Mouse (Mus musculus) gastrocnemius, postnatal 25 days (tissue): ENCODE measurements around the gene Adamts7. TPM values are rescaled to one million over a fixed set of nuclear protein-coding genes. Genes with fewer than 3 reads are reported as not detected.

Experiments used
- DNase-seq: peaks from one replicate; pipeline ENCODE4 v3.0.0; 2022
- long read RNA-seq, 2 experiments: library from polyadenylated mRNA; stranded (forward); transcript quantifications; one replicate each; pipeline ENCODE4 v2.0.0; 2021
- total RNA-seq, 2 experiments: library from RNA; stranded (reverse); gene quantifications; 1 replicate in 1 of 2; 2 replicates in 1 of 2; pipeline ENCODE4 v1.2.3; 2021

The Adamts7 gene
- total RNA-seq, result 1 to 10 TPM in 1 of 2 experiments, under 1 TPM in 1; 0.67 to 1.5 TPM
- long read RNA-seq, experiment 1, result 0 reads
- long read RNA-seq, experiment 2, partial matches to known transcripts, result 1 of 1 reads
- long read RNA-seq, experiment 2, other reads (novel, unspliced or antisense), result 0 of 1 reads

DNA sequence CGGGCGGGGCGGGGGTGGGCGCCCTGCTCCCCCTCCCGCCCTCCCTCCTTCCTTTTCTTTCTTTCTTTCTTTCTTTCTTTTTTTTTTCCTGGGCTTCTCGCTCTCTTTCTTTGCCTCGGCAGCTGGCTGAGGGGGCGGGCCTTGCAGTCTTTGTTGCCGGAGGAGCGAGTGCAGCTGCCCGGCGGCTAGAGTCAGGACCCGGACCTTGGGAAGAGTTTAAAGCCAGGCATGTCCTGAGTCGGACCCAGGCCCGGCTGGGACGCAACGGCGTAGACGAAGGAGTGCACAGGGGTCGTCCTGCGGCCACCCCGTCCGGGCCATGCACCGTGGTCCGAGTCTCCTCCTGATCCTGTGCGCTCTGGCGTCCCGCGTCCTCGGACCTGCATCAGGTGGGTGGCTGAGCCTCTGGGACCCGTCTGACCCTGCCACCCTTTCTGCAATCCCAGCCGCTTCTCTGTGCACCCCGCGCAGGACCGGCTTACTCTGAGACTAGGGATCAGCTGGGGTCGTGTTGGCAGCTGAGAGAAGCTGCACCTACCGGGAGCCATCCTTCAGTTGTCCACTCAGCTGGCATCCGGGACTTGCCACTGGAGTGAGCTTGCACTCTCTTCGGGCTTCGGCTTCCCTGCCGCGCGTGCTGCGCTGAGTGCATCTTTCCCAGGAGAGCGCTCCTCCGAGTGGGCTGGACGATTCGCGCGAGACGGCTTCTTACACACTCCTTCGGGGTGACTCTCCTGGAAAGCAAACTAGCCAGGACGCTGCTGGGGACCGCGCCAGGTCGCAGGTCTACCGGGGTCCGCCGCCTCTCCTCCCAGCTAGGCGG, at the start of gene Adamts7:
Gene Adamts7 (plus strand): TSS at position 144 of the 823 bp plus-strand sequence.
- DNase-seq, result no peak

DNA sequence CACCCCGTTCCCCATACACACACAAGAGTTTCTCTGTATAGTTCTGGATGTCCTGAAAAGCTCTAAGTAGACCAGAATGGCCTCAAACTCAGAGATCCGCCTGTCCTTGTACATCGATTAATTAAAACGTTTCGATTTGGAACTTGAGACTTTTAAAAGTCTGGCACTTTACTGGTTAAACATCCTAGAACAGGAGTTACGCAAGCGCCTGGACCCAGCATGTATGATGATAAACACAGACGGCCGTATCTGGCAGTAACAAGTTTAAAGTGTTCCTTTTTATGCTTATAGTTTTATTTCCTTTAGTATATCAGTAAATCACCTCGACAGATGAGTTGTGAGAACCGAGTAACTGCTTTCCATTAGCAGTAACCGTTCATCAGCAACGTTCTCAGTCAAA, 49.7 kb upstream of the Adamts7 start:
- DNase-seq, result no peak

- peak; percentile 91 for DNase-seq
Observed at GRCm38 (mm10) chr9:90113651-90114566, 49.0 kb upstream of the Adamts7 start.

DNA sequence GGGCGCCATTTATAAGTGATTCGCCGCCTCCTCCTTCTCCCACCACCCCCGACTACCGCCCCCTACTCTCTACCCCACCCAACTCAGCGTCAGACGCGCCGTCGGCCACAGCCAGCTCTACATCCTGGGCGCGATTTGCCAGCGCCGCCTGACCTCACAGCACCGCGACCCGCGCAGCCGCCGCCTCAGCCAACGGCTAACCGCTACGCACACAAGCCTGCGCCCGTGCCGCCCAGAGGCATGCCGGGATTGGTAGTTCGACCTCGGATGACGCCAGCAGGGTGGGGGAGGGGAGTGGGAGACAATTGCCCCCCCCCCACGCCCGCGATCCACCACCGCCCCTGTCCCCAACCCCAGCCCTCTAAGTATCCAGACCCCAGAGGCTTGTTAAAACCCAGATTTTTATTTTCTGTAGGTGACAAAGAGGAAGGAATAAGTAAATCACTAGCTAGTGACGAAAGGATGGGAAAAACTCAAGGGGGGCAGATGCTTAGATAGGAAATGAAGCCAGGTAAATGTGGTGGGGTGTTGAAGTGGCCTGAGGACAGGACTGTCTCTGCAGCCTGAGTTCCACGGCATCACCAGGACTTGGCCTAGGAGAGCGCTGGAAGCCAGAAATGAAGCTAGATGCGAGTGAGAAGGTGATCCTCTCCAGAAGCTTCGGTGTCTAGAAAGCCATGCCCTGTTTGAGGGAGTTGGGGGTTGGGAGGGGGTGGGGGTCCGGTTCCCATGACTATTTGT, 48.1 kb upstream of the Adamts7 start, which contains the start of gene Morf4l1:
Gene Morf4l1 (minus strand): TSS at position 208 of the 741 bp plus-strand sequence.
- DNase-seq, result peak; percentile 97

DNA sequence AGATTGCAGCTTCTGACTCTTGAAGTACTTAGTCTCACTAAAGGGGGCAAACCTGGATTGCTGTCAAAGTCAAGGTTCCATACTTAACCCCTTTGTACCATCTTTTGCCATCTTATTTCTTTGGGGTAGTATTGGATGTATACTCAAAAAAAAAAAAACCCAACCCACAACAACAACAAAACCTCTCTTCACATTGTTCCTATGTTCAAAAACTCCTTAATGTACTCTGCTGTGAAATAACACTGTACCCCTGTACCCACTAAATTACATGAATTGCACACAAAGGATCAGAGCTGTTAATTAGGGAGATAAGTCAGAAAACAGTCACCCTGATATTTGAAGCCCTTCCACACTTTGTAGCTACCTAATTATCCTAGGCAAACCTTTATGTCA, 47.6 kb upstream of the Adamts7 start:
- no peak for DNase-seq

DNA sequence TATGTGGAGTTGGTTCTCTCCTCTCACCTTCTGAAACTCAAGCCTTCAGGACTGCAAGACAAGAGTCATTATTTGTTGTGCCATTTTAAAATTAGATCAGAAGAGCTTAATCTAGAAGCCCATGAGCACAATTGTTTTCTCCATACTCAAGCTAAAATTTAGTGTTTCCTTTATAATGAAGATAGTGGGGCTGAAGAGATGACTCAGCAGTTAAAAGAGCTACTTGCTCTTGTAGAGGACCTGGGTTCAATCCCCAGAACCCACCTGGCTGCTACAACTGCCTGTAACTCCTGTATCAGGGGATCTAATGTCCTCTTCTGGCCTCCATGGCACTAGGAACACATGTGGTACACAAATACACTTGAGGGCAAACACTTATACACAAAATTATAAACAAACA, 45.6 kb upstream of the Adamts7 start:
- no peak for DNase-seq

- no peak for DNase-seq
Observed at GRCm38 (mm10) chr9:90122246-90122740, 40.6 kb upstream of the Adamts7 start.

DNA sequence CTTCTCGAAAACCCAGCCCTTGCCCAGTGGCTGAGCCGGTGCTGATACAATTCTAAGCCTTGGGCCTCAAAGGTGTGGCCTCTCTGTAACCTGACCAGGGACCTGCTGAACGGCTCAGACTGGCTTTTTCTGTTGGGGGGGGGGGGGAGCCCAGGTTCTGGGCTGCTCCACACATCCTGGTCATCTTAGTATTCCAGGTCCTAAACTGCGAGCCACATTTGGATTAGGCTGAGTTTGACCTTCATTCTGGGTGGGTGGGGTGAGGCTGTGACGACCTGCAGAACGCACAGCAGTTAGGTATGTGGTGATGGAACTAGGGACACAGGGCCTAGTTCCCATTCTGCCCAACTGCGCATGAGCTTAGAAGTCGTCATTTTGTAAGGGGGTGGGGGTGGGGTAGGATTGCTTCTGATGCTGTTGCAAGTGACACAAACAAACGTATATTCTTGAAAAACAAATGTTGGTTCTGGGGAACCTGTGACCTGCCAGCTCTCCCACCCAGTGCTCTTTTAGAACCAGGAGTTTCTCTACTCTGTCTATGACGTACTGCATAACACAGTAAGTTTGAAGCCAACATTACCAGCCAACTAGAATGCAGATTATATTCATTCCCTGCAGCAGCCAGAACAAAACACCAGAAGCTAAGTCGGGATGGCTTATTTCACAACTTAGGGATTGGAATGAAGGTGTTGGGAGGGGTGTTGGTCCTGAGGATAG, 38.6 kb upstream of the Adamts7 start:
- no peak for DNase-seq

DNA sequence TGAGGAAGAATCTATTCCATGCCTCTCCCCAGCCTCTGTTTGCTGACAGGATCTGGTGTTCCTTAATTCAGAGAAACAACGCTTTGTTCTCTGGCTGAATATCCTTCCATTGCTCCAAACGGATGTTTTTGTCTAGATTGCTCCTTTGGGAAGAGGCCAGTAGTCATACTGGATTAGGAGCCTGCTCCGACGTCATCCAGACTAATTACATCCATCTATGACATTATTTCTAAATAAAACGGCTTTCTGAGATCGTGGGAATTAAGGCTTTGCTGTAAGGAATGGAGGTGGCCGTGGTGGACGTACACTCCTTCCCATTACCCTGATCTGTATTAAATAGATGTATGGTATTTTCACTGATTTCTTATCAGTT, 38.0 kb upstream of the Adamts7 start:
- DNase-seq, result no peak

DNA sequence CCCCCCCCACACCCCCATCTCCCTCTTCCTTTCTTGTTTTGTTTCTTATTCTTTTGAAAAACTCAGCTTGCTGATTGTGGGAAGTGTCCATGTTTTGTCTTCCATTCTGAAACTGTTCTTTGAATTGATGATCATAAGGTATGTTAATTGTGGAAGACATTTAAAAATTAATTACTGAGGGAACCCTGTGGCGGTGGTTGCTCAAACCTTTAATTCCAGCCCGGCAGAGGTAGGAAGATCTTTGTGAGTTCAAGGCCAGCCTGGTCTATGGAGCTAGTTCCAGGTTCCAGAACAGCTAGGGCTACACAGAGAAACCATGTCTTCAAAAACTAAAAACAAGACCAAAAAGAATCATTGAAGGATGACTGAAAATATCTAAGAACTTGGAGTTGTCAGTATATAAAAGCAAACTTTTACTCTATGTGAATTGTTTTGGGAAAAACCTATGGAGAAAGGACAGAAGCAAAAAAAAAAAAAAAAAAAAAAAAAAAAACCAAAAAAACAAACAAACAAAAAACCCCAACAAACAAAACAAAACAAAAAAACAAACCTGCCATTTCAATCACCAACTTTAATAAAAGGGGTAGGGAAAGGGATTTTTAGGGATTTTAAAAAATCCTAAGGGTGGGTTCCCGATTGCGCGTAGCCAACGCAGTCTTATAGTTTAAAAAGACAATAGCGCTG, 37.3 kb upstream of the Adamts7 start:
- DNase-seq, result no peak

DNA sequence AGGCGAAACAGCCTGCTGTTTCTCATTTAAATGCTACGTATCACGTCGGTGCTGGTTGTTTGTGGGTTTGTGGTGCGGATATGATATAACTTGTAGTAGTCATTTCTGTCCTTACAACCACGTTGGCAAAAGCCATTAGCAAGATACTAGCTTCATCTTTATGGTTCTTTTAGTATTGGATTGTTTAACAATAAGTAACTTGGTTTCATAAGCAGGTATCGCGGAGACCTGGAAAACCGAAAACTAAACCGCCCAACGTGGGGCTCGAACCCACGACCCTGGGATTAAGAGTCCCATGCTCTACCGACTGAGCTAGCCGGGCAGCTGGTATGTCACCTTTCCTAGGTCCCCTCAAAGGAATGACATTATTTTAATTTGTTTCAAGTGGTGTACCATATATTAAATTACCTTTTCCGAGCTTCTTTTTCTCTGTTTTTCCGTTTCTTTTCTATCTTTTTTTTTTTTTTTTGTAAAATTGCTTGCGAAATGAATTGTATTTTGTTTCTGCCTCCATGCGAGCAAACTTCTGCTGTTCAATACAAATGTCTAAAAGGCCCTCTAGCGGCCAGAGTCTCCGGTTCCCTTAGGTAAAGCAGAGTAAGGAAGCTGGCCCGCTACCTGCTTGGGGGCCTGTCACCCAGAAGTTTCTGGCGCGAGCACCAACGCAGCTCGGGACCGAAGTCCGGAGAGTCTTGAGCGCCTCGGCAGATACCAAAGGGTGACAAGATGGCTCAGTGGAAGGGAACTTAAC, 36.4 kb upstream of the Adamts7 start:
- peak; percentile 66 for DNase-seq

DNA sequence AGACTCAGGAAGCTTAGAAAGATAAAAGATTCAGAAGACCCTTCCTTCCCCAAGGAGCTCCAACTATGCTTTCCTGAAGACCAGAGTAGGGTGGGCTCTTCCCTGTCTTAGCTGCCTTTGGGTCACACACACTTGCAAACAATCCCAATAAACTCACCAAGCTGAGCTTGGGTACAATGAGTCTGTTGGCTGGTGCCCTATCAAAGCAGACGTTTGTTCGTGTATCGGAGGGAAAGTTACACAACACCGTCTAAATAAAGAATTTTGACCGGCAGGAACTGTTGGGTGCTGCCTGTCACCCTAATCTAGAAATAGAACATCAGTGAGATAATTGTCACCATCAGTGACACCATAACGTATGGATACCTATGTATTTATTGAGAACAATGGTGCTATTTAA, 35.7 kb upstream of the Adamts7 start:
- no peak for DNase-seq

GRCm38 (mm10) chr9:90128636-90129201, 34.1 kb upstream of the Adamts7 start:
- DNase-seq, result no peak

DNA sequence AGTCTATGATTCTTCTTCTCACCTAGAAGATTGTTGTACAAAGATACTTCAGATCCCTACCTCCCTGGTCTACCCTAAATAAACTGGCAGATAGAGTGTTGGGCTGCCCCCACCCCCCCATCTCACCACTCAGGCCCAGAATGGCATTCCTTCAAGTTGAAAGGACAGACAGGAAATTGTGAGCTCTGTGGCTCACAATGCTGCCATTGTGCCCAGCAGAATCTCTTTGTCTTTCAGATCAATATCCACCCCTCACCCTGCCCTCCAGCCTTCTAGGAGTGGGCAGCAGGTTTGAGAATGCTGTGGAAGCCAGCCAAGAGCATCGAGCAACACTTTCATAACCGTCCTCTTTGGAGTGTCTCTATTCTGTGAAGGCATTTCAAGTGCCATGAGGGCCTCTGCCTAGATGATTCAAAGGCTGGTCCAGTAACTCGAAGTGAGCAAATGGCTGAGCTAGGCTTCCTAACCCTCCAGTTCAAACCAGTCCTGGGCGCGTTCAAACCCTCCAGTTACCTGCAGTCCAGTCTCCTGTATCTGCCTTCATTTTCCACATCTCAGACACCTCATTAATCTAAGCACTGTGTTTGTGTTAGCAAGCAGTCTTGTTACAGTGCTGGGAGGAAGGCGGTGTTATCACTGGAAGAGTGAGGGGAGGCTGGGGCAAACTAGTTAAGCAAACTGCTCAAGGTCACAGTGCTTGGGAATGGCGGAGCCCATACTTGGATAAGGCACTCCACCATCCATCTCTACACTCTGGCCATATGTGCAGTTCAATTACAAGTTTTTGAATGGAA, 29.1 kb upstream of the Adamts7 start:
- no peak for DNase-seq

DNA sequence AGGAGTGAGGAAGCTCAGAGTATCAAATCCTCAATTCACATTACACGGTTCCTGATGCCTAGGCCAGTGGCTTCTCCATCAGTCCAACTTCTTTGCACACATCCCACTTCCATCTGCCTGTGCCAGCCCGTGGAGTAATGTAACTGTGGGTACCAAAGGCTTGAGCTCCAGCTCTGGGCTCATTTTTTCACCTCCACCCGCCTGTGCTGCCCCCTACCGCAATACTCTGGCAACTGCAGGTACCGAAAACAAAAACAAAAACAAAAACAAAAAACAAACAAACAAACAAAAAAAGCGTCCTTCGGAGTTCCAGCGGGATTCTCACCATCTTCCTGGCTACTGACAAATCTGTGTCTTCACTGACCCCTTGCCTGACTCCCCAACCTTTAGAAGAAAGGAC, 27.4 kb upstream of the Adamts7 start:
- no peak for DNase-seq

- DNase-seq, result no peak
Observed at GRCm38 (mm10) chr9:90135963-90136677, 26.7 kb upstream of the Adamts7 start.

GRCm38 (mm10) chr9:90136678-90136965, 26.2 kb upstream of the Adamts7 start:
- no peak for DNase-seq

DNA sequence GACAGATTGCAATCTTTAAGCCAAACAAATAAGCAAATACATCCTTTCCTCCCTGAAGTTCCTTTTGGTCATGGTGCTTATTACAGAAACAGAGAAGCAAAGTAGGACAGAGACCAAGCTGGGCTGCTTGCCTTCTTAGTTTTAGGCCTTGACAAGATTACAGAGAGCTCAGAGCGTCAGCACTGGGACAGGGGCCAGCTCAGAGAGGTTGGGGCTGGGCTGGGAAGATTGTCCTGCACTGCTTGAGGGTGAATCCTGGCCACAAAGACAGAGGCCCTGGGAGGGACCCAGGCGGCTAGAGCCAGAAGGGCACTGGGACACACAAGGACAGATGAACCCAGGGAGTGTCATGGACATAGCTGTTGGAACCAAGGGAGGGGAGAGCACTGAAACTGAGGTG, 17.1 kb upstream of the Adamts7 start:
- peak; percentile 31 for DNase-seq
